Mouse (Mus musculus) embryonic facial prominence, embryonic 14.5 days (tissue): ENCODE data around the gene Gcgr. TPM values are rescaled to one million over a fixed set of nuclear protein-coding genes. Genes with fewer than 3 reads are reported as not detected.
"Not testable (repeated sequence)": the region's sequence is repeated elsewhere in the genome, so short reads cannot be mapped to it uniquely, and the experiment has no call there.

Experiments
- ATAC-seq: fragments of 200-750 bp; cut with Nextera tagmentation; 2 replicates; pipeline ENCODE4 v1.8.0; 2017; ENCODE audit warnings: low read depth, moderate number of reproducible peaks, moderate TSS enrichment
- DNase-seq: peaks from one replicate; pipeline ENCODE4 v3.0.0-alpha.2; 2015; ENCODE audit warnings: low spot score
- H3K27ac ChIP-seq: fragments of 300-500 bp; sonication (generic); replicated peaks from 2 replicates; pipeline ENCODE4 v1.5.1; 2014; ENCODE audit warnings: low read depth, mild to moderate bottlenecking, low read length, moderate library complexity
- H3K27me3 ChIP-seq: fragments of 300-500 bp; sonication (generic); replicated peaks from 2 replicates; pipeline ENCODE4 v1.6.1; 2014; ENCODE audit warnings: low read length; ENCODE audit not compliant: control insufficient read depth, insufficient read depth
- H3K36me3 ChIP-seq: fragments of 300-500 bp; sonication (generic); 2 replicates; pipeline ENCODE4 v1.6.1; 2014; ENCODE audit warnings: low read length, mixed read lengths; ENCODE audit not compliant: control insufficient read depth, insufficient read depth
- H3K4me1 ChIP-seq: fragments of 300-500 bp; sonication (generic); 2 replicates; pipeline ENCODE4 v1.6.1; 2014; ENCODE audit warnings: antibody characterized with exemption, low read length; ENCODE audit not compliant: control insufficient read depth, insufficient read depth
- H3K4me2 ChIP-seq: fragments of 300-500 bp; sonication (generic); 2 replicates; pipeline ENCODE4 v1.6.1; 2014; ENCODE audit warnings: low read depth, mild to moderate bottlenecking, low read length, moderate library complexity, mixed read lengths
- H3K4me3 ChIP-seq: fragments of 300-500 bp; sonication (generic); 2 replicates; pipeline ENCODE4 v1.5.1; 2014; ENCODE audit warnings: low read depth, mild to moderate bottlenecking, low read length
- H3K9ac ChIP-seq: fragments of 300-500 bp; sonication (generic); 2 replicates; pipeline ENCODE4 v1.6.1; 2014; ENCODE audit warnings: low read depth, mild to moderate bottlenecking, low read length, moderate library complexity, mixed read lengths
- H3K9me3 ChIP-seq: fragments of 300-500 bp; sonication (generic); 2 replicates; pipeline ENCODE4 v1.6.1; 2016; ENCODE audit warnings: low read length; ENCODE audit not compliant: control insufficient read depth
- whole genome bisulfite sequencing: fragments of 180-500 bp; shearing (Covaris S2); extraction: QIAGEN DNeasy Blood & Tissue Kit; methylation state at CpG from one replicate; pipeline ENCODE4 v1.1.7; 2014; 5-methylcytosine and 5-hydroxymethylcytosine counted together
- polyA plus RNA-seq: library from polyadenylated mRNA; unstranded; fragments of >200 nt; fragmentation: Nextera tagmentation; extraction: Ambion mirVana; gene quantifications from 2 replicates; pipeline ENCODE4 v1.2.1, GENCODE M21; 2014

The Gcgr gene
- polyA plus RNA-seq, 1 experiment from 2014 or later, result 1.0 TPM

GRCm38 (mm10) chr11:120548786-120549167 is 18.3 kb downstream of the Gcgr start:
- peak overlapping the region; percentile 98 for H3K9ac ChIP-seq
- peak overlapping the region; percentile 99 for H3K4me3 ChIP-seq
- no peak for DNase-seq
- 0 out of 2 replicates have a peak, but pooled peaks have one; percentile 7 for ATAC-seq
- H3K9me3 ChIP-seq, result no peaks in the 10 kb centered on the region
- peaks cover 19% of the 10 kb centered on the region for H3K36me3 ChIP-seq
- H3K4me2 ChIP-seq, result peak overlapping the region; percentile 85
- 22% methylated on average over 7 of the region's 7 CpGs for WGBS
- peaks cover 16% of the 10 kb centered on the region for H3K4me1 ChIP-seq
- H3K27ac ChIP-seq, result peak overlapping the region; percentile 91
- H3K27me3 ChIP-seq, result no peaks in the 10 kb centered on the region

GRCm38 (mm10) chr11:120549168-120549945 is 18.9 kb downstream of the Gcgr start, which contains the start of gene Mcrip1:
Mcrip1 (minus strand) TSS chr11:120549727.
- H3K4me2 ChIP-seq, result peak within 1 kb of the TSS; percentile 85
- peak; percentile 93 for DNase-seq
- peaks cover 13% of the 10 kb centered on the region for H3K36me3 ChIP-seq
- under 1% methylated on average over 53 of the region's 87 CpGs for WGBS
- H3K4me3 ChIP-seq, result peak within 1 kb of the TSS; percentile 99
- peak; percentile 90 for ATAC-seq
- H3K4me1 ChIP-seq, result peaks cover 16% of the 10 kb centered on the region
- H3K27ac ChIP-seq, result peak within 1 kb of the TSS; percentile 91
- no peaks in the 10 kb centered on the region for H3K9me3 ChIP-seq
- H3K27me3 ChIP-seq, result no peaks in the 10 kb centered on the region
- peak within 1 kb of the TSS; percentile 98 for H3K9ac ChIP-seq

GRCm38 (mm10) chr11:120549986-120550809 is 19.7 kb downstream of the Gcgr start:
- Histone ChIP-seq H3K27me3 (no peaks in the 10 kb centered on the region), H3K27ac (peak overlapping the region; percentile 91), H3K4me2 (peak overlapping the region; percentile 85), H3K36me3 (peaks cover 4% of the 10 kb centered on the region), H3K4me3 (peak overlapping the region; percentile 99), H3K4me1 (peaks cover 16% of the 10 kb centered on the region), H3K9ac (peak overlapping the region; percentile 98), H3K9me3 (no peaks in the 10 kb centered on the region)
- ATAC-seq, result no peak
- no peak for DNase-seq
- WGBS, result 68% methylated on average over 11 of the region's 11 CpGs

GRCm38 (mm10) chr11:120550810-120551440 is 20.4 kb downstream of the Gcgr start, which contains the start of gene Ppp1r27:
Ppp1r27 (minus strand) TSS chr11:120551132.
- WGBS, result 93% methylated on average over 28 of the region's 28 CpGs
- H3K9me3 ChIP-seq, result no peaks in the 10 kb centered on the region
- H3K4me3 ChIP-seq, result peak within 1 kb of the TSS; percentile 99
- H3K27ac ChIP-seq, result no peak within 1 kb of the TSS
- peak within 1 kb of the TSS; percentile 98 for H3K9ac ChIP-seq
- peaks cover 16% of the 10 kb centered on the region for H3K4me1 ChIP-seq
- DNase-seq (no peak), ATAC-seq (no peak)
- H3K36me3 ChIP-seq, result peaks cover 3% of the 10 kb centered on the region; the same call in 1 of the 2 replicates
- H3K27me3 ChIP-seq, result no peaks in the 10 kb centered on the region
- H3K4me2 ChIP-seq, result peak within 1 kb of the TSS; percentile 85

GRCm38 (mm10) chr11:120552736-120553135 is 22.2 kb downstream of the Gcgr start:
- WGBS, result 73% methylated on average over 5 of the region's 5 CpGs
- Histone ChIP-seq H3K9me3 (peaks cover 3% of the 10 kb centered on the region; the same call in 1 of the 2 replicates), H3K9ac (no peak overlapping the region), H3K27ac (no peak overlapping the region), H3K4me1 (peaks cover 16% of the 10 kb centered on the region), H3K4me2 (no peak overlapping the region), H3K36me3 (no peaks in the 10 kb centered on the region), H3K27me3 (no peaks in the 10 kb centered on the region), H3K4me3 (no peak overlapping the region)
- ATAC-seq, result no peak
- no peak for DNase-seq

- Histone ChIP-seq H3K36me3 (peaks cover 14% of the 10 kb centered on the region), H3K4me1 (0 out of 2 replicates have a peak, but pooled peaks cover 5% of the 10 kb centered on the region), H3K27me3 (no peaks in the 10 kb centered on the region), H3K9me3 (peaks cover 5% of the 10 kb centered on the region; the same call in 1 of the 2 replicates), H3K4me3 (no peak overlapping the region), H3K9ac (no peak overlapping the region), H3K27ac (no peak overlapping the region), H3K4me2 (no peak overlapping the region)
- DNase-seq (peak; percentile 16), ATAC-seq (no peak)
- 58% methylated on average over 7 of the region's 7 CpGs for WGBS
These were observed 24.3 kb downstream of the Gcgr start for GRCm38 (mm10) chr11:120554834-120555233.

- WGBS, result 60% methylated on average over 2 of the region's 2 CpGs
- DNase-seq, result no peak
These were observed 24.8 kb downstream of the Gcgr start for GRCm38 (mm10) chr11:120555260-120555659.

GRCm38 (mm10) chr11:120558843-120559242 is 28.3 kb downstream of the Gcgr start:
- peaks cover 54% of the 10 kb centered on the region for H3K36me3 ChIP-seq
- not testable (repeated sequence) for H3K9ac ChIP-seq, H3K4me1 ChIP-seq, H3K4me3 ChIP-seq, H3K4me2 ChIP-seq, ATAC-seq, DNase-seq, H3K9me3 ChIP-seq, H3K27me3 ChIP-seq, H3K27ac ChIP-seq
- WGBS, result 86% methylated on average over 6 of the region's 6 CpGs

More at GRCm38 (mm10) chr11:120555260-120555659, 24.8 kb downstream of the Gcgr start:
- ATAC-seq, result no peak
- Histone ChIP-seq H3K27ac (no peak overlapping the region), H3K9ac (no peak overlapping the region), H3K27me3 (no peaks in the 10 kb centered on the region), H3K4me1 (0 out of 2 replicates have a peak, but pooled peaks cover 2% of the 10 kb centered on the region), H3K4me3 (no peak overlapping the region), H3K4me2 (no peak overlapping the region), H3K9me3 (peaks cover 5% of the 10 kb centered on the region; the same call in 1 of the 2 replicates), H3K36me3 (peaks cover 18% of the 10 kb centered on the region)
